Mouse (Mus musculus) frontal cortex, postnatal 36 days (tissue): ENCODE results near the gene Taf15.

Experiments used
- DNase-seq, 2 experiments: peaks; one replicate each; pipeline ENCODE4 v3.0.0; 2022; ENCODE audit warnings: low spot score in 2 of 2

Gene Taf15

GRCm38 (mm10) chr11:83472324-83473234 is at the start of gene Taf15:
Gene Taf15, plus strand, starts transcription at chr11:83473086.
- peak; percentile 99 for DNase-seq

- peak; percentile 76 to 85 for DNase-seq
Observed at GRCm38 (mm10) chr11:83424681-83425080, 48.2 kb upstream of the Taf15 start.

DNA sequence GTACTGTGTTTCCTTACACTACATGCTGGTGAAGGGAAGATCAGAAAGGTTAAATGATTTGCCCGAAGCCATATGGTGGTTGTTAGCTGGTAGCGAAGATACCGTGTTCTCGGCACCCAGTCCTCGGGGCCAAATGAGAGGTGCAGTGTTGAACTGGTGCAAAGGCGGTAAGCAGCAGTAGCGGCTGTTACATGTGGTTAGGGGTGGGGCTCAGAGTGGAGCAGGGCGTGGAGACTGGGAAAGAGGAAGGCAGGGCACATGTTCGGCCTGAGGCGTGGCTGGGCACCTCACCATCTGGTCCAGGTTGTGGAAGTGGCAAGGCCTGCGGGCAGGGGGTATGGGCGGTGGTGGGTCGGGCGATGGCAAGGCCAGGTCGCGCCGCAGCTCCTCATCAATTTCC is 45.9 kb upstream of the Taf15 start:
- DNase-seq: no peak

DNA sequence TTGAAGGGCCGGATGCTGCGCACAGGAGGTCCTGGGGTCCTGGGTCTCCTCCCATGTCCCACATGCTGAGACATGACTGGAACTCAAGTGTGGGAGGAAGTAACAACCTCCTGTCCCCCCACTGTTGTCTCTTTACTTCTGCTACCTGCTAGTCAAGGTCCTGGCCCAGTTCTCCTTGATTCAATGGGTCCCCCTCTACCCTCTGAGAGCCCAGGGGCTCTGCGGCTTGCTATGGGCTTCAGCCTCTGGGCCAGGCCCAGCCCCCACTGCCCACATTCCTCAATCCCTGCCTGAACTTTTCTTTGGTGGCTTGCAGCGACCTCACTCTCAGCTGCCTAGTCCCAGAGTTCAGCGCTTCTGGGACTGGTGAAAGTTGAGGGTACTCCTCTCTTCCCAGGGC is 43.5 kb upstream of the Taf15 start, which contains the start of gene Gas2l2:
Gene Gas2l2, minus strand, starts transcription at position 101 of the 400 bp plus-strand sequence.
- no peak for DNase-seq

GRCm38 (mm10) chr11:83432533-83432932 is 40.4 kb upstream of the Taf15 start:
- DNase-seq: no peak

DNA sequence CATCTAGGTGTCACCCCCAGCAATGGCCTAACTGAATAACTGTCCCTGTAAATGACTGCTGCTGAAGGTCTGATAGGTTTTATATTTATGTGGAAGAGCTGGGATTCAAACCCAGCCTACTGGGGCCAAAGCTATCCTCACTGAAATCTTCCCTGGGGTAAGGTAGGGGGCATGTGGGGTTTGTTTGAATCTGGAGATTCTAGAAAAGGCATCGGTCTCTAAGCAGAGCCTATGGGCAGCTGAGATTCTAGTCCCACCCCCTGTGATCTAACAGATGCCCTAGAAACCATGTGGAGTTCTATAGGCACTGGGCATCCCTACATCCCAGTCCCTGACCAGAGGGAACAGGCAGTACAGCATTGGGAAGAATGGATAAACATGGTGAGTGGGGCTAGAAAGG is 35.5 kb upstream of the Taf15 start, which contains the start of gene 1700020L24Rik:
Gene 1700020L24Rik, plus strand, starts transcription at position 301 of the 400 bp plus-strand sequence.
- DNase-seq: no peak

GRCm38 (mm10) chr11:83439426-83440060 is 33.3 kb upstream of the Taf15 start:
- no peak for DNase-seq

DNA sequence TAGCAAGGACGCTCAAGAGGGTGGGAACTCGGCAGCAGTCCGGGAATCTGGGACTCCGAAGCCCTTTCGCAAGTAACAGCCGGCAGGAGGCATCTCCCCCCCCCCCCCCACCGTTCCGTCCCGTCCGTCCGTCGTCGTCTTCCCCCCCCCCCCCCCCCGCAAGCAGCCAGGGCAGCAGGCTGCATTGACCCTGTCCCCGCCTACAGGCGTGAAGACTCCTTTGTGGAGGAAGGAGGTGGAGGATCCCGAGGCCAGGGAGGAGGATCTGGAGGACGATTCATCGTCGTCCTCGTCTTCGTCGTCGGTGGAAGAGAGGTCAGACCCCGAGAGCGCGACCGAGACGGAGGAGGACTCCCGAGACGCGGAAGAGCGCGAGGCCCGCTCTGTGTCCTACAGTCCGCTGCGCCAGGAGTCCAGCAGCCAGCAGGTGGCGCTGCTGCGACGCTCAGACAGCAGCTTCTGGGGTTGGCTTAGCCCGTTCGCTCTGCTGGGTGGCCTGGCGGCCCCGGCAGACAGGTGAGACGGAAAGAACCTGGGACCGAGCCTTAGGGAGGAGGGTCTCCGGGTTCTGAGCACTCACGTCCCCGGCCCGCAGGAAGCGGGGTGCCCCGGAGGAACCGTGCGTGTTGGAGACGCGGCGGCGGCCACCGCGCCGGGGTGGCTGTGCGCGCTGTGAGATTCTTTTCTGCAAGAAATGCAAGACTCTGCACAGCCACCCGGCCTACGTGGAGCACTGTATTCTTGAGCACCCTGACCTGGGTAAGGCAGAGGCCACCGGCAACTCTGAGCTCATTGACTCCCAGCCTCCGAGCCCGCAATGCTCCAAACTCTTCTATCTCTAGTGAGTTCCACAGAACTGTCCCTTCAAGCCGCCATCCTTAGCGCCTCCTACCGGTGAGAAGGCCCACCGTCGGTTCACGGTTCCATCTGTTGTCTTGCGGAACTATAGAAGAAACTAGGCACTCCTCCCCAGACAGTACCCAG is 32.5 kb upstream of the Taf15 start:
- peak; percentile 83 to 86 for DNase-seq

- no peak for DNase-seq
Observed at GRCm38 (mm10) chr11:83441235-83441634, 31.7 kb upstream of the Taf15 start.

- DNase-seq: peak; percentile 78 to 84
Observed at GRCm38 (mm10) chr11:83442596-83443267, 30.2 kb upstream of the Taf15 start.

DNA sequence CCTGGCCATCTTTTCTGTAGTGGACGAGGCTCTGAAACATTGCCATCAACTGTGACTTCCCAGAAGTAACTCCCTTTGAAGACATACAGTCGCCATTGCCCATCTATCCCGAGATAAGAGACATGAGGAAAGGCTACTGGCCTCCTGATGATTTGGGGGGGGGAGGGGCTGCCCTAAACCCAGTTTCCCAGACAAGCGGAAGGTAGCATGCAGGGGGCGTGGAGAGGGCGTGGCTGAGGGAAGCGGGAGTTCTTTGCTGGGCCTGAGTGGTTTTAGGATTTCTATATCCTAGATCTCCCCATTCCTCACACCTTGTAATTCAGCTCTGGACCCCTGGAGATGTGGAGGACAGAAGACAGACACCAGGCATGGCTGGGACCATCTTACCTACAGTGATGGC is 29.1 kb upstream of the Taf15 start:
- DNase-seq: no peak

- no peak for DNase-seq
Observed at GRCm38 (mm10) chr11:83445001-83445400, 27.9 kb upstream of the Taf15 start.

DNA sequence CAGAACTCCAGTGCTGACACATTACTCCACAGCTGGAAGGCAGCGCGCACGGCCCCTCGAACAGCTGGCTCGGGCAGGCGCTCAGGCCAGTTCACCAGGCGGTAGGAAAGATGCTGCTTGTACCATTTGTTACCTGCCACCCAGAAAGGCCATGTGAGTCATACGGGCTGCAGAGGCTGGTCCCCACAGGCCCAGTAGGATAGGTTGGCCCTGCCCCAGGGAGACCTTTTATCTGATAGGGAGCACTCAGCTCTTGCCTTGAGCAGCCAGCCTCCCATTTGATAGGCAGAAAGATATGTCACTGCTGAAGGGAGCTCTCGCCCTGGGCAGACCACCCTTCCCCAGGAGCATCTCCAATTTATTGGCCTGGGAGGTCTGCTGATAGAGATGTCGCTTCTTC is 25.3 kb upstream of the Taf15 start:
- DNase-seq: no peak

- DNase-seq: no peak
Observed at GRCm38 (mm10) chr11:83448021-83448926, 24.6 kb upstream of the Taf15 start.

DNA sequence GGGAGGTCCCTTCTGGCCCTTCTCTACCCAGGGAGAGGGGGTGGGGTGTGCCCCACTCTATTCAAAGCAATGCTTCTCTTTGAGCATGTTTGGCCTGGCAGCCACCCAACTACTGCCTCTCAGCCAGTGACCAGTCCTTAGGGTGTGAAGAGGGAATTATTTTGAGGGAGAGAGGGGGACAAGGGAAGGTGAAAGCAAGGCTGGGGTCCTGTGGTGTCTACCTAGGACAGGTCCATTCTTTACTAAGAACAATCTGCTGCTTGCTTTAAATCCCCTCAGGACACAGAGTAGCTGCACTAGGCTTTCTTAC is 24.0 kb upstream of the Taf15 start:
- no peak for DNase-seq

GRCm38 (mm10) chr11:83449298-83449697 is 23.6 kb upstream of the Taf15 start:
- no peak for DNase-seq

- no peak for DNase-seq
Observed at GRCm38 (mm10) chr11:83450550-83450949, 22.3 kb upstream of the Taf15 start.

DNA sequence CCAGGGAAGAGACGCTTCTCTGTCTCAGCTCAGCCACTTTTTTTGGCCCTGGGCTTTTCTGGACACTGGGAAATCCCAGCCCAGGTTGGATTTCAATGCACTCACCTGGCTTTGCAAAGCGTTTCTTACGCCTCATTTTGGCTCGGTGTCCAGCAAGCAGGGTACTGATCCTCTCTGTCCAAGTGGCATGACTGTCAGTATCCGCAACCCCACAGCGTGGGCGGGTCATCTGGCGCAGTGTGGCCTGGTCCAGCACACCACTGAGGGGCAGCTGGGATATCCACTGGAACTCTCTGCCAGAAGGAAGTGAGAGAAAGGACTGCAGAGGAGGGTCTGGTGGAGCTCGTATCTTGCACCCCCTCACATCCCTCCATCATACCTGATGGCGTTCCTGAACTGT is 21.6 kb upstream of the Taf15 start:
- DNase-seq: no peak

- no peak for DNase-seq
Observed at GRCm38 (mm10) chr11:83454548-83454947, 18.3 kb upstream of the Taf15 start.

DNA sequence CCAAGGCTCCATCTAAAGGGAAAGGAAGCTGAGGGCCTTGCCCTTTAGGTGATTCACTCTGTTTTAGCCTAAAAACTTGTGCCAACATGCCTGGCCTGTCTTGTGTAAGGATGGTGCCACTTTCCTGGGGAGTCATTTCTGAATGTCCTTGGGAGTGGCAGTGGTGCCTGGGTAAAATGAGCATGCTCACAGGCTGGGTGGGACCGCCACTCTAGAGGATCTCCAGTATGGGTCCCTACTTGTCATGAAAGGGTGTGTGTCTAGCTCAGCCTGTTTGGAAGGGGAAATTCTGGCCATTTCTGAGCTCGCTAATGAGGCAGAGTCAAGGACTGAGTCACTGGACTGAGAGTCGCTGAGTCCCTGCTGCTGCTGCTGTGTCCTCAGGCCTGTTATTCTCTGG is 17.3 kb upstream of the Taf15 start:
- no peak for DNase-seq
